Mouse (Mus musculus) activated CD4-positive, CD25-positive, alpha-beta regulatory T cell, adult 4 months (primary cell): Measurements from ENCODE around the gene Uhrf1bp1. TPM values are rescaled to one million over a fixed set of nuclear protein-coding genes. Genes with fewer than 3 reads are reported as not detected.

Source experiments
- ATAC-seq: one replicate; pipeline ENCODE4 v1.8.0; 2017
- polyA plus RNA-seq, 2 experiments: library from polyadenylated mRNA; unstranded; fragments of 100-300 nt; shearing (Covaris generic); gene quantifications; one replicate each; pipeline ENCODE4 v1.2.1; 2017

The Uhrf1bp1 gene
- polyA plus RNA-seq, 2 experiments from 2014 or later, result 0.93 to 1.4 TPM

DNA sequence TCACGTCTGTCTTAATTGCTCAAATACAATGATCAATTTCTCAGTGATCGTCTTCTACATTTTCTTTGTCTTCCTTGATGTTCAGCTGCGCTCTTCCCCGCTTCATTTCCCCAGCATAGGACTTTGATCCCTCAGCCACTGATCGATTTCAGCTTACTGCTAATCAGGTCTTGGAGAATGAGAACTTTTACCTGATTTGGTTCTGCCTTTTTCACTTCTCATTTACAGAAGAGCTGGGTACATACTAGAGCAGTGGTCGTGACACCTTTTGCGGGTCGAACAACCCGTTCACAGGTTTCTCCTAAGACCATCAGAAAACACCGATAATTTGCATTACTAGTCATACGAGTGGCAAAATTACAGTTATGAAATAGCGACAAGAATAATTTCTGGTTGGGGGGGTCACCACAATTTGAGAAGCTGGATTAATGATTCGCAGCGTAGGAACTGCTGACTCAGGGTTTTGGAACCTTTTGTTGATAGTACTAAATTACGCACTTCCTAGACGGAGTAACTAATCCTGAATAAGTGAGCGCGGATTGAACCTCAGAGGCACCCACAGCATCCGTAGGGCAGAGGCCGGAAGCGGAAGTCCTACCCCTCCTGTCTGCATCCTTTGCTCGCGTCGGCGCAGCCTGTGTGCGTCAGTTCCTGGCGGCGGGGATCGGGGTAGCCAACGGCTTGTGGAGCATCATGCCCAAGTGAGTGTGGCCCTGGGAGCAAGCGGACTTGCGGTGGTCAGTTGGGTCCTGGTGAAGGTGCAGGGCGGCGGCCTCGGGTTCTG, 16.6 kb upstream of the Uhrf1bp1 start:
- ATAC-seq, result peak; percentile 97

DNA sequence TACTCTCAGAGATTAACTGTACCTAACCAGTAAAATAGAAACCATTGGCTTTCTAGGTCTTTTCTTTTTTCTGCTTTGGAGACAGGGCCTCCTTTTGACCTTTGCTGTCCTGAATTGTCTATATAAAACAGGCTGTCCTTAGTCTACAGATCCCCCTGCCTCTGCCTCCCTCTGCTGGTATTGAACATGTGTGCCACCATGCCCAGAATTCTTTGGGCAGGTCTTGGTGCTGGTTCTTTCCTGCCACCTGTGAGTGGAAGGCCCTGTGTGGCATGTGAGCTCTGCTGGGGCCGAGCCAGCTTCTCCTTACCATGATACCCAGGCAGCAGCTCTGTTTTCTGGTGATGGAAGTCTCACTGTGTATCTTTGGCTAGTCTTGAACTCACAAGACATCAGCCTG, 7.9 kb upstream of the Uhrf1bp1 start:
- ATAC-seq, result no peak

DNA sequence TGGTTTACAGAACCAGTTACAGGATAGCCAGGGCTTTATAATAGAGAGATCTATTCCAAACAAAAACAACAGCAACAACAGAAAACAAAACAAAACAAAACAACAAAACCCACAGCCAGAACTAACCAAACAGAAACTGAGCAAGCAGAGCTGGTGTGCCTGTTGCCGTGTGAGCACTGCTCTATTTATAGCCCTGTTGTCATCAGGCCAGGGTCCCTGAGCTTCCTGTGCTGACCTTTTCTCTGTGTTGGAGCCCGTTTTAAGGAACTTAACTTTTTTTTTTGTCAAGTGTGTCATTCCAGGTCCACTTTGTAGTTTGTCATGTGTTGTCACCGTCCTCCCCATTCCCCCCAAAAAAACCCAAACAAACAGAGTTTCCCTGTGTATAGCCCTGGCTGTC, 5.2 kb upstream of the Uhrf1bp1 start:
- ATAC-seq, result no peak

DNA sequence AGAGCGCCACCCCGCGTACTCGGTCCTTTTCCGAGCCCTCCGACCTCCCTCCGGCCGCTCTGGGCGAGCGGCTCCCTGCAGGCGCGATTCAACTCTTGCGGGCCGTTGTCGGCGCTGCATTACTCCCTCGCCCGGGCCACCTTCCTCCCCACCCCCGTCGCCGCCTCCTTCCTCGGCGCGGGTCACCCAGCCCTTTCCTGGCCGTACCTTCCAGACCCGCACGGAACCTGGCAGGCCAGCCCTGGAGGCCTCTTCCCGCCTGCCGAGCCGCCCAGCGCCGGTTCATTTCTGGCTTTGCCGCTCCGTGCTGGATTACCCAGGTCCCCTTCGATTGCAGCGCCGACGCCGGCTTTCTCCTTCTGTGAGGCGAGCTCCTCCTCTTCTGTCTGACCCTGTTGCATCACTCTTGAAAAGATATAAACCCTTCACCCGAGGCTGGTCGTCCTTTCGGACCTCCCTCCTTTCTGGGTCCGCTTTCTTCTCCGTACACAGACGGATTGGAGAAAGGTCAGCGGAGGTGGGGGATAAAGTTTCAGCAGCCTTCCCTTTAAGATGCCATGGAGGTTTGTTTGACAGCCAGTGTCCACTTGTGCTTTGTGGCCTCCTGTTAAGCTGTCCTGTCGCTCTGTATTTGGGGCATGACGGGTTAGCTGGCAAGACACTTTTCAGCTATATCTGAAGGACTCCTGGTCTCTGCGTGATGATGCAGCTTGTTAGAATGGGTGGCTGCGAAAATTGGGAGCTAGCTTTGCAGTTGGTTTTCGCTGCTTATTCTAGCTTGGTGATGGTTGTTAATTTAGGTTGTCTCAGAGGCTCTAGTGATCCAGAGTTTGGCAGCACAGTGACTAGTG, 782 bp downstream of the Uhrf1bp1 start:
- ATAC-seq, result peak; percentile 21

DNA sequence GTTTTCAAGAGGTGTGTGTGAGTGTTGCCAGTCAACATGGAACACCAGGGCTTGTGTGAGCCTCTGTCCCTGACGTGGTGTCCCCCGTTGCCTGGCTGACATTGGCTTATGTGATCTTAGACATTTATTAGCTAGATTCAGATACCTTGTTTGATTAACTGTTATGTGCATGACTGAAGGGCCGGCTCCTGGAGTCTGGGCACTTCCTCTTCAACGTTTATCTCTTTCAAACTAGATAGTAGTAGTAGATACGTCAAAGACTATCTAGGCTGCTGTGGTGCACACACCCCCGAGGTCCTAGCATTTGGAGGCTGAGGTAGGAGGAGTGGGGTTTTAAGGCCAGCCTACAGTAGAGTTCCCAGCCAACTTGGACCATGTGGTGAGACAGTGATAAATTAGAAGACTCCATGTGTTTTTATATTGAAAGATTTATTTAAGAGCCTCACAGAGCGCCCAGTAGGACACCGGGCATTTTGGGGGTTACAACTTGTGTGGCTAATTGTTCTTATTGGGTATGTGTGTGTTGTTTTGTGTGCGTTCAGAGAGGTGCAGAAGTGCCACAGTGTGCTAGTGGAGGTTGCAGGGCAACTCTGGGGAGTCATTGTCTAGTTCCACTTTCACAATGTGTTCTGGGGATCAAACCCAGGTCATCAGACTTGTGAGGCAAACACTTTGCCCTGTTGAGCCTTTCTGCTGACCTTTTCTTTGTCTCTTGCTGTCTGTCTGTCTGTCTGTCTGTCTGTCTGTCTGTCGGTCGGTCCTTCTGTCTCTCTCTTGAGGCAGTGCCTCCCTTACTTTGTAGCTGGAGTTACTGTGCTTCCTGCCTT, 1.6 kb downstream of the Uhrf1bp1 start:
- no peak for ATAC-seq

DNA sequence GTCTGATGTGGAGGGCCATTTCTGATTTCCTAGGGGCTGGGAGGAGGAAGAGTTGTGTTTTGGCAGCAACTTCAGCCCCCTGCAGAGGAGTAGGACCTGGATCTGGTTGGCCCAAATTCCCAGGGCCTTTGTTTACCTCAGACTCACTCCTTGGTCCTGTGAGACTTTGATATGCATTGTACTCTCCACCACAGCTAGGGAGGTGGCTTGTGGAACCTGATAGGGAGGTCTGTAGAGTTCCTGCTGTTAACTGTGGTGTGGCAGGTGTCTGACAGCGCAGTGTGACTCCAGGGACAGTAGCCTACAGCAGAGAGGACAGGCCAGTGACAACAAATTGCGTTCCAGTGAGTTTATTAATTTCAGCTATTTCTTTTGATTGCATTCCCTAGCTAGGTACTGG, 2.9 kb downstream of the Uhrf1bp1 start:
- no peak for ATAC-seq

DNA sequence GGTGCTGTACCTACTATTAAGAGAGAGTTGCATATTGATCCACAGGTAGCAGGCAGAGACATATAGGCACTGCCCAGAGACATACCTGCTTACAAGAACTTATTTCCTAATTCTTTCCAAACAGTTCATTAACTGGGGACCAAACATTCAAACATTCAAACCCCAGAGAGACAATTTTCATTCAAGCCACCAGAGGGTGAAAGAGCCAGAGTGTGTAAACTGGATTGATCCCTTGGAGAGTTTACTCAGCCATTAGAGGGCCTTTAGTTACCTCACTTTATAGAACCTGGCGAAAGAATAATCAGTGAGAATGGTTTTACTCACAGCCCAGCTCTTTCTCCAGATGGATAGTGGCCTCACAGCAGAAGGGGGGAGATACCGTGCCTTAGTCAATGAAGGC, 9.2 kb downstream of the Uhrf1bp1 start:
- no peak for ATAC-seq

DNA sequence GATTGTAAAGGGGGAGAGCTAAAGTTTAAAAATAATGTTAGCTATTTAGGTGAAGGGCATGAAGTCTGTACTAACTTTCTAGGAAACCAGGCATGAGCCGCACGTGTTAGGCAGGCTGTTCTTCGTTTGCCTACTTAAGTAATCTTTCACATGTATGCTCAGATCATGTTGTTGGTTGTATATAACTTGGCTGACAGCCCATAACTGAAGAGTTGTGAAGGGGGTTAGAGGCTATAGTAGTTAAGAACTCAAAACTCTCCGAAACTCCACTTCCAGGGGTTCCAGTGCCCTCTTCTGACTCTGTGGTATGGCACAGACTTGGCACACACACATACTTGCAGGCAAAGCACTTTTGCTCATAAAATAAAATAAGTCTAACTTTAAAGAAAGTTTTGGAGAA, 10.5 kb downstream of the Uhrf1bp1 start:
- ATAC-seq, result no peak

DNA sequence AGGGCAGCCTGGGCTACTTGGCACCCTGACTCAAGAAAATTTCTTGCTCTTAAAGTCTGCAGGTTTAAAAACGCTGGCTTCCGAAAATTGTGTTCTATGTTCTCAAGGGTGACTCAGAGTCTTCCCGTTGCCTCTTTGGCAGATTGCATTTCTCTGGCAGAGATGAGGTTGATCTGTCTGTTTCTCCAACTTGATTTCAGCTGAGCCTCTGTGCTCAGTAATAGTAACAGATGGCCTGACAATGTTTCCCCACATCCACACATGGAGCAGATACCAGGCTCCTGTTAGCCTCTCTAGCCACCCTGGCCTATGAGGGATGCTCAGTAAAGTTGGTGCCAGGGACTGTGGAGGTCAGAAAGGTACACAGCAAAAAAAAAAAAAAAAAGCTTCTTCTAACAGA, 15.6 kb downstream of the Uhrf1bp1 start:
- ATAC-seq, result no peak

DNA sequence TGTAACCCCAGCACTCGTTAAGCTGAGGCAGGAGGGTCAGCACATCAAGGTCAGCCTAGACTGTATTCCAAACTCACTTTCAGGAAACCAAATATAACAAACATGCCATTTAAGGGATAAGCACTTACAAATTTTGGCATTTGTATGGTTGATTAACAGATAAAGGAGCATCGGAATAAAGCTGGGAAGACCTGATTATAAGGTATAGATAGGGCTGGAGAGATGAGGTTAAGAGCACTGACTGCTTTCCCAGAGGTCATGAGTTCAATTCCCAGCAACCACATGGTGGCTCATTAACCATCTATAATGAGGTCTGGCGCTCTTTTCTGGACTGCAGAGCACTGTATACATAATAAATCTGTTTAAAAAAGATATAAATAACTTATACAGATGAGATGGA, 17.3 kb downstream of the Uhrf1bp1 start:
- ATAC-seq, result no peak

DNA sequence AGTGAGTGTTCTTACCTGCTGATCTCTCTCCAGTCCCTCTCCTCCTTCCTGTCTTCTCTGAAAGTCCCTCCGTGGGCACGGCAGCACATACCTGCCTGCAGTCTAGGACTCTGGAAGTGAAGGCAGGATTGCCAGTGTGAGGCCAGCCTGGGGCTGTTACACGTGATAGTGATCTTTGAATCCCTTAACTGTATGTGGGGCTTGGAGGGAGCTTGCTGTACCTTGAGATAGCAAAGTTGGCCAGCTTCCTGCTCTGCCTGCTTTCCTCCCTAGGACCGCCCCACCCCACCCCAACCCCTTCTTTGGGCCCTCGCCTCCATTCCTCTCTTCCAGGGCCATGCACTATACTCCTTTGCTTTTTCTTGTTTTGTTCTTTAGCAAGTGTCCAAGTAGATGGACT, 18.3 kb downstream of the Uhrf1bp1 start:
- no peak for ATAC-seq

DNA sequence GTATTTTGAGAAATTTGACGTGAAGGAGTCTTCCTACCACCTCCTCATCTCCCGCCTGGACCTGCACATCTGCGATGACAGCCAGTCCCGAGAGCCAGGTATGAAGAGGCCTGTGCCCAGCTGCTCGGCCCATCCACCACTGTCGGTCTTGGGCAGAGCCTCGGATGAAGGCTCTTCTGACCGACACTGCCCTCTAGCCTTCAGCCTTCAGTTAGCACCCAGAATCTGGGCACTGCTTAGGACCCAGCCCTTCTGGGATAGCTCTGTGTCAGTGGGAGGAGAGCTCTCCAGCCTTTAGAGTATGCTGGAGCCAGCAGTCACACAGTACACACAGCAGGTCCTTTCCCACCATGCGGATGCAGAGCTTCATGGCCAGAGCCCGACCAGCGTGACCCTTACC, 25.3 kb downstream of the Uhrf1bp1 start:
- ATAC-seq, result no peak

DNA sequence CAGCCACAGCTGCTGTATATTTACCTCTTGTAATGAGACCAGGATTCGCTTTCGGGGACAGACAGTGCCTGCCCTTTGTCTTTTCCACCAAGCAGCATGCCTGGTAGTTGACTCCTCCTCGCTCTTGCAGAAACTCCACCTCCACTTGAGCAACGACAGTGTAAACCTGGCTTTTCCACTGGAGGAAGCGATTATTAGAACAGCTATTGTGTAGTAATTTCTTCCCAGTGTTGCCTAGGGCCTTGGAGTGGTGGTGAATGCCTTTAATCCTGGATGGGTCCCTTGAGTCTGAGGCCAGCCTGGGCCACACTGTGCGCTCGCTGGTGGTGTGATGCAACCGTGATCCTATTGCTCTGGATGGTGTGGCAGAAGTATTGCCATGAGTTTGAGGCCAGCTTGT, 26.9 kb downstream of the Uhrf1bp1 start:
- no peak for ATAC-seq

DNA sequence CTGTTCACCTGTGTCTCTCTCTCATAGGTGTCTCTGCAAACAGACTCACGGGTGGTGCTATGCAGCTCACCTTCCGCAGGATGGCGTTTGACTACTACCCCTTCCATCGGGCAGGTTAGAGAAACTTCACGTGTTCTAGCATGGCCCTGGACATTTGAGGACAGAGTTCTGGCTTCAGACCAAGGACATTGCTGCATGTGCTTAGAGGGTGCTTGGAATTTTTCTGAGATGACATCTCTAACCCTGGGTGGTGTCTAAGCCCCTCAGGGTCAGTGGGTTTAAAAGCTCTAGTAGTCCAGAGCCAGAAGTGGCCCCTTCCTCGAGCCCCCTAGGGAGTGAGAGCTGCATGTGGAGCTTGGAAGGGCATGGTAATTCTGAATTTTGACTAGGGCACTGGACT, 27.8 kb downstream of the Uhrf1bp1 start:
- no peak for ATAC-seq

DNA sequence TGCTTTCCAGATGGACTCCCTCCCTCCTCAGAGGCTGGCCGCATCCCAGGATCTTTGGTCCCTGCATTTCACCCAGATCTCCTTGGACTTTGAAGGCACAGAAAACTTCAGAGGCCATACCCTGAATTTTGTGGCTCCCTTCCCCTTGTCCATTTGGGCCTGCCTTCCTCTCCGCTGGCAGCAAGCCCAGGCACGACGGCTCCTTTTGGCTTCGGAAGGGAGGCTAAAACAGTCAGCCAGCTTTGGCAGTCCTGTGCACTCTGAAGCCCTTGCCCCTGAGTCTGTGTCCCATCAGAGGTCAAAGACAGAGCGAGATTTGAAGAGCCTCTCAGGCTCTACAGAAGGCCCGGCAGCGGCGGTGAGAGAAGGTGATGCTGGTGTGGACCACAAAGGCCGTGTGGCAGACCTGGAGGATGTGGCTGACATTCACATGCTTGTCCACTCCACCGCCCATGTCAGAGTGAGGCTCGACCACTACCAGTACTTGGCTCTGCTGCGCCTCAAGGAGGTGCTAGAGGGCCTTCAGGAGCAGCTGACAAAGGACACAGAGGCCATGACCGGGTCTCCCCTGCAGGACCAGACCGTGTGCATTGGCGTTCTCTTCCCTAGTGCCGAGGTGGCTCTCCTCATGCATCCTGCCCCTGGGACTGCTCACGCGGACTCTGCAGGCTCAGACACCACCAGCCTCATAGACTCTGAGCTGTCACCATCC, 30.4 kb downstream of the Uhrf1bp1 start:
- no peak for ATAC-seq

DNA sequence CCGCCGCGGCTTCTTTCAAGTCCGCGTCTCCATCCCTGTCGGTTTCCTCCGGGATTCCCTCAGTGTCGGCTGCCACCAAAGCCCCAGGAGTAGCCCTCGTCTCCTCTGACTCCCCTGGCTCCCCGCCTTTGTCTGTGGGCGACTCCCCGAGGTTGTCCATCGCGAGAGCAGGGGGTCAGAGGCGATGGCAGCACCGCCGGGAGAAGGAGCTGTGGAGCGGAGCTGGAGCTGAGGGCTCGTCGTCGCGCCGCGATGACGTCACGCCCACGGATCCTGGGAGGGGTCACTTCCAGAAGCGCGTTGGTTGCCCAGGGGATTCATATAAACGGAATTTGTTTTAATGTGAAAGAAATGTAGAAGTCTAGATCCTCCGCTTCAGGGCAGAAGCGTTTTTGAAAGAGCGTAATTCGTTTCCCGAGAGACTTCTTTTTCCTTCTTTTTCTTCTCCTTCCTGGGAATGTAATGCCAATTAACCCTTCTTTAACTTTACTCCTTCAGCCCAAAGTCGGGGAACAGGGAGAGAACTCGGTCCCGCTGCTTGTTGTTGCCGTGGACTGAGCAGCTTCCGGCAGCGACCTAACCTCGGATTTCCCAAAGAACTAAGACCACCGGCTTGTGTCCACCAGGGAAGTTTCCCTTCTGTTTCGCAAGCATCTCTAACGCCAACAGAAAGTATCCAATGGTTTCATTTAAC, 51.4 kb downstream of the Uhrf1bp1 start:
- no peak for ATAC-seq

DNA sequence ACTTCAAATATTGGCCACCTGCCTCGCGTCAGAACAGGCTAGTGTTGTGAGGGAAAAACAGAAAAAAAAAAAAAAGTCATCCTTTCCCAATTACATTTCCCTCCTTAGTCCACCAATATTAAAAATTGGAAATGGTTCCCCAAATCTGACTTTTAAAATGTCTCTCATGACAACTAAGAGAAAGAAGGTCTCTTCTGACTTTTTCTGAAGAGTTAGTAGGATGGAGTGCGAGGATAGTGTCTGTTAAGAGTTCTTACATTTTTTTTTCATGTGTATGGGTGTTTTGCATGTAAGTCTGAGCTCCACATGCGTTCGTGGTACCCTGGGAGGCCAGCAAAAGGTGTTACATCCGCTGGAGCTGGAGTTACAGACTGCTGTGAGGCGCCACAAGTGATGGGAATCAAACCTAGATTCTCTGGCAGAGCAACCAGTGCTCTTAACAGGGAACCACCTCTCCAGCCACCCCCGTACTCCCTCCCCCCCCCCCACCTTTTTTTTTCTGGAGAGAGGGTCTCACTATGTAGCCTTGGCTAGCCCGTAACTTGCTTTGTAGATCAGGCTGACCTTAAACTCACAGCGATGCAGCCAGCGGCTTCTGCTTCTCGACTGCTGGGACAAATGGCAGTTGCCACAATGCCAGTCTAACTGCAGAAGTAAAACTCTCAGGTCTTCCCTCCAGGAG, 52.1 kb downstream of the Uhrf1bp1 start:
- ATAC-seq, result peak; percentile 46

DNA sequence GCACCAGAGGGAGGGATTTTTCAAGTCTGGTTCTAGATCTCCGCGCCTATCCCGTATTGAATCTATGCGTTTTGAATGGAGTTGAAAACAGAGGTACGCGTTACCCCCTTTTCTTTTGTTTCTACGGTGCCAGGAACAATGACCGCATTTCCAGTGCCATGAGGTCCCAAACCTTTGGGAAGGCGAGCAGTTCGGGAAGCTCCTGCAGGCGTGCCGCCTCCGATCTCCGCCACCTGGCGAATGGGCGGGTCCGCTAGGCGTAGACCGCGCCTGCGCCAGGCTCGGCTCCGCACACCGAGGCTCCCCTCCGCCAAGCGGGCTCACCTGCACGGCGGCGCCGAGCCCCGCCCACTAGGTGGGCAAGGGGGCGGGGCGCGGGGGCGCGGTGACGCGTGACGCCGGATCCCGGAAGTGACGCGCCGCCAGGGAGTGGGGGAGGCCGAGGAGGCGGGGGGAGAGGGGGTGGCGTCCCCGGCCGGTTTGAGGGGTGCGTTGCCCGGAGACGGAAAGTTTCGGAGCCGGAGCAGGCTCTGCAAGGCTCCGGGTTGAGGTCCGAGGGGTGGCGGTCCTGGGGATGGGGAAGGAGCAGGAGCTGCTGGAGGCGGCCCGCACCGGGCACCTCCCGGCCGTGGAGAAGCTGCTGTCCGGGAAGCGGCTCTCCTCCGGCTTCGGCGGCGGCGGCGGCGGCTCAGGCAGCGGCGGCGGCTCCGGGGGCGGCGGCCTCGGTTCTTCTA, 52.8 kb downstream of the Uhrf1bp1 start, which contains the start of gene Anks1:
TSS of gene Anks1 (plus strand) at position 419 of the 734 bp plus-strand sequence.
- peak; percentile 69 for ATAC-seq

DNA sequence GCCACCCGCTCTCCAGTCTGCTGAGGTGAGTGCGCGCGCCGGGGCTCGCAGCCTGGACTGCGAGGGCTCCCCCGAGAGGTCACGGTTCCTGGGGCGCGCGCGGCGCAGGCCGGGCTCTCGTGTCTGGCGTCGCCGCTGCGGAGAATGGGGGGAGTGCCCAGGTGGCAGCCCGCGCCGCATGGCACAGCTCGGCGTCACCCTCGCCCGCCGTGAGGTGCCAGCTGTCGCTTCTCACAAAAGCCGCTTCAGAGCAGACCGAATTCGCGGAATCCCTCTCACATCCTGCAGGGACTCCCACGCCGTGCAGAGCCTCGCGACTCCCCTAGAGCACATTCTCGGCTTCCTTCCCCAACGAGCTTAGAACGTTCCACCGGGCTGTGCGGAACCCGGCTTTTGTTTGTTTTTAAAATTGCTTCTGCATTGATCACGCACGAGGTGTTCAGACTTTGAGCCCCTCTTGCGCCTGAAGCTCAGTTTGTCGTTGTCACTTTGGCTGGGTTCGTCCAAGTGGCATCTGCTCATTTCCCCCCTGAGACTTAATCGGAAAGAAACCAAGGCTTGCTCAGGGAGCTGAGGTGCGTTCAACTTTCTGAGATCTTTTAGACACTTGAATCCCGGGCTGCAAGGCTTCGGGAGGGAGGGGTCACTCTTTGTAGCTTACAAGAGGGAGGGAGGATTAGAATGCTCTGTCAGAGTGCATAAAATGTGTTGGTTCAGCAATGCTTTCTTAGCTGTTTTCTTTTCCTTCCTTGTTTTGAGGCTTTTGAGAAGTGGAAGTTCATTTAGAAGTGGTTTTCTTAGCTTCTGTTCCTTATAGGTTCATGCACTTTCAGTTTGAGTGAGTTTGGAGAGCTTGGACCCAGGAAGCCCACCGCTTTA, 53.6 kb downstream of the Uhrf1bp1 start, which contains the start of gene Taf11:
TSS of gene Taf11 (minus strand) at position 223 of the 879 bp plus-strand sequence.
- ATAC-seq, result peak; percentile 56
